Mouse (Mus musculus) gastrocnemius, adult 8-10 months (tissue): ENCODE measurements around the gene Cep350. TPM values are rescaled to one million over a fixed set of nuclear protein-coding genes. Genes with fewer than 3 reads are reported as not detected.
"Not testable (repeated sequence)": the region's sequence is repeated elsewhere in the genome, so short reads cannot be mapped to it uniquely, and the experiment has no call there.

Source experiments
- DNase-seq, 2 experiments: peaks; one replicate each; pipeline ENCODE4 v3.0.0; 2022; ENCODE audit warnings: low spot score in 2 of 2
- total RNA-seq, 4 experiments: library from RNA; stranded (reverse); gene quantifications; 2 replicates each; pipeline ENCODE4 v1.2.4; 2022

Gene Cep350
- total RNA-seq, 4 experiments from 2014 or later = 35.7 to 51.5 (median 36.8) TPM

GRCm38 (mm10) chr1:155894382-155894781 is 78.7 kb downstream of the Cep350 start:
- no peak for DNase-seq

GRCm38 (mm10) chr1:155886846-155887245 is 86.2 kb downstream of the Cep350 start:
- no peak for DNase-seq

GRCm38 (mm10) chr1:155882646-155883231 is 90.3 kb downstream of the Cep350 start:
- not testable (repeated sequence) for DNase-seq

GRCm38 (mm10) chr1:155879596-155879995 is 93.5 kb downstream of the Cep350 start:
- no peak for DNase-seq

GRCm38 (mm10) chr1:155862967-155863366 is 110.1 kb downstream of the Cep350 start:
- no peak for DNase-seq

- DNase-seq = peak in 1 of 2 experiments; percentile 10
Observed at GRCm38 (mm10) chr1:155854926-155855702, 117.9 kb downstream of the Cep350 start.

GRCm38 (mm10) chr1:155853009-155853408 is 120.0 kb downstream of the Cep350 start:
- DNase-seq = no peak

- no peak for DNase-seq
Observed at GRCm38 (mm10) chr1:155844235-155844634, 128.8 kb downstream of the Cep350 start.

GRCm38 (mm10) chr1:155843538-155843937 is 129.5 kb downstream of the Cep350 start:
- DNase-seq = no peak

GRCm38 (mm10) chr1:155835667-155836066 is 137.4 kb downstream of the Cep350 start:
- no peak for DNase-seq

GRCm38 (mm10) chr1:155833610-155834009 is 139.4 kb downstream of the Cep350 start:
- DNase-seq = no peak

- no peak for DNase-seq
Observed at GRCm38 (mm10) chr1:155831958-155832357, 141.1 kb downstream of the Cep350 start.

GRCm38 (mm10) chr1:155830861-155831260 is 142.2 kb downstream of the Cep350 start:
- no peak for DNase-seq

GRCm38 (mm10) chr1:155827703-155828295 is 145.3 kb downstream of the Cep350 start:
- no peak for DNase-seq

- no peak for DNase-seq
Observed at GRCm38 (mm10) chr1:155826803-155827395, 146.2 kb downstream of the Cep350 start.

GRCm38 (mm10) chr1:155825940-155826716 is 146.9 kb downstream of the Cep350 start:
- DNase-seq = no peak

- DNase-seq = no peak
Observed at GRCm38 (mm10) chr1:155820646-155821045, 152.4 kb downstream of the Cep350 start.

- no peak for DNase-seq
Observed at GRCm38 (mm10) chr1:155816167-155816566, 156.9 kb downstream of the Cep350 start.

GRCm38 (mm10) chr1:155812581-155813499 is 160.2 kb downstream of the Cep350 start, which contains the start of gene Qsox1:
Qsox1 (minus strand) TSS chr1:155812889.
- peak; percentile 77 for DNase-seq

GRCm38 (mm10) chr1:155811995-155812580 is 161.0 kb downstream of the Cep350 start:
- DNase-seq = no peak
